ENCODE assay signal across 13 mouse cellular contexts in genomic region chrX:14138481-14138880, GRCm38 (mm10).
A peak's percentile ranks its signal among the peaks of the same experiment; 100 is the strongest.
DNase-seq lines count a peak whose midpoint lies in the region; ATAC-seq lines count a peak whose summit lies in the region.
"Had no signal": no experiment of that assay in that cellular context is flagged by ENCODE, and none has a peak within 500 bp of the region (broad histone marks: within the 10 kb centered on the region; RNA-seq: fewer than 3 reads in every experiment).

No protein-coding gene starts in this region.

- no peak overlapping the region for H3K4me2 ChIP-seq in kidney, embryonic 16.5 days (replicated peaks; ENCODE audit: low read depth, low read length)
- H3K4me2 ChIP-seq in embryonic facial prominence, embryonic 14.5 days (ENCODE audit: low read depth, low read length): no peak overlapping the region
- H3K4me2 ChIP-seq: liver, embryonic 13.5 days had no signal

- H3K27me3 ChIP-seq in kidney, embryonic 16.5 days (ENCODE audit: insufficient read depth, low read length): no peaks in the 10 kb centered on the region
- no peaks in the 10 kb centered on the region for H3K27me3 ChIP-seq in embryonic facial prominence, embryonic 14.5 days (replicated peaks; ENCODE audit: control insufficient read depth, insufficient read depth, low read length)
- H3K27me3 ChIP-seq: liver, embryonic 13.5 days had no signal

- H3K4me1 ChIP-seq in kidney, embryonic 16.5 days (ENCODE audit: insufficient read depth, low read length): no peaks in the 10 kb centered on the region
- no peaks in the 10 kb centered on the region for H3K4me1 ChIP-seq in embryonic facial prominence, embryonic 14.5 days (ENCODE audit: control insufficient read depth, insufficient read depth, low read length)
- H3K4me1 ChIP-seq: liver, embryonic 13.5 days had no signal

- no peak for ATAC-seq in kidney, embryonic 16.5 days (ENCODE audit: low FRiP score, low TSS enrichment)
- no peak for ATAC-seq in embryonic facial prominence, embryonic 14.5 days (ENCODE audit: low read depth)
- ATAC-seq: CD4-positive, CD25-positive, alpha-beta regulatory T cell, adult 4 months had no signal

- H3K36me3 ChIP-seq in kidney, embryonic 16.5 days (ENCODE audit: insufficient read depth, low read length): no peaks in the 10 kb centered on the region
- no peaks in the 10 kb centered on the region for H3K36me3 ChIP-seq in embryonic facial prominence, embryonic 14.5 days (ENCODE audit: control insufficient read depth, insufficient read depth, low read length)
- H3K36me3 ChIP-seq: liver, embryonic 13.5 days had no signal

- H3K9me3 ChIP-seq in kidney, embryonic 16.5 days (ENCODE audit: low read length): no peaks in the 10 kb centered on the region
- no peaks in the 10 kb centered on the region for H3K9me3 ChIP-seq in embryonic facial prominence, embryonic 14.5 days (ENCODE audit: control insufficient read depth, low read length)
- H3K9me3 ChIP-seq: liver, embryonic 13.5 days had no signal

- H3K9ac ChIP-seq in kidney, embryonic 16.5 days (replicated peaks; ENCODE audit: low read length): no peak overlapping the region
- H3K9ac ChIP-seq in embryonic facial prominence, embryonic 14.5 days (ENCODE audit: low read depth, low read length): no peak overlapping the region
- H3K9ac ChIP-seq: liver, embryonic 13.5 days had no signal

- 31% methylated on average over 4 of the region's 4 CpGs for WGBS in kidney, embryonic 16.5 days
- WGBS in embryonic facial prominence, embryonic 14.5 days: 24% methylated on average over 4 of the region's 4 CpGs

- H3K4me3 ChIP-seq in kidney, embryonic 16.5 days (ENCODE audit: low read length): no peak overlapping the region
- no peak overlapping the region for H3K4me3 ChIP-seq in embryonic facial prominence, embryonic 14.5 days (ENCODE audit: low read depth, low read length)
- H3K4me3 ChIP-seq: erythroblast, embryonic 14.5 days; left cerebral cortex, adult 2 months; liver, embryonic 13.5 days had no signal

- peak; percentile 1 for DNase-seq in kidney, adult 11 months
- peak; percentile 60 for DNase-seq in embryonic facial prominence, embryonic 14.5 days (ENCODE audit: low spot score)
- DNase-seq in kidney, postnatal 10 days: peak; percentile 22
- peak; percentile 44 for DNase-seq in mesoderm, embryonic 11.5 days (ENCODE audit: low read depth, low spot score)
- no peak for DNase-seq in ovary, postnatal 14 days (ENCODE audit: low spot score)
- no peak for DNase-seq in right cerebral cortex, postnatal 4 days
- DNase-seq: cerebellum, postnatal 25 days; liver, embryonic 13.5 days; right cerebral cortex, postnatal 14 days had no signal

- H3K27ac ChIP-seq in kidney, embryonic 16.5 days (ENCODE audit: low read length): no peak overlapping the region
- H3K27ac ChIP-seq in embryonic facial prominence, embryonic 14.5 days (replicated peaks; ENCODE audit: low read depth, low read length): no peak overlapping the region
- H3K27ac ChIP-seq: left cerebral cortex, adult 2 months; liver, embryonic 13.5 days had no signal

Comparison
In these comparisons a context has a peak if more than half of its experiments do, and no peak if none do; other contexts are left out.
1. DNase-seq: peak in kidney, adult 11 months (single experiment), embryonic facial prominence, embryonic 14.5 days (single experiment), kidney, postnatal 10 days (single experiment) and mesoderm, embryonic 11.5 days (single experiment); none in ovary, postnatal 14 days (single experiment) and right cerebral cortex, postnatal 4 days (single experiment).